Mouse (Mus musculus): ENCODE measurements around the gene Zfhx3. TPM values are rescaled to one million over a fixed set of nuclear protein-coding genes. Genes with fewer than 3 reads are reported as not detected.
A peak's percentile ranks its signal among the peaks of the same experiment; 100 is the strongest.

Gene Zfhx3
- polyA plus RNA-seq, 1 experiment from 2014 or later, result 32.2 TPM

GRCm38 (mm10) chr8:108245575-108245974, 303.1 kb downstream of the Zfhx3 start:
- H3K4me3 ChIP-seq (ENCODE audit: low read depth, low read length), result no peak overlapping the region
- peak overlapping the region; percentile 40 for H3K4me2 ChIP-seq (ENCODE audit: low read depth, low read length)
- H3K27ac ChIP-seq (ENCODE audit: low read depth, low read length), result peak overlapping the region; percentile 78
- WGBS, result 16% methylated on average over 8 of the region's 8 CpGs
- 0 out of 2 replicates have a peak overlapping the region, but pooled peaks have one; percentile 16 for H3K9ac ChIP-seq (replicated peaks; ENCODE audit: low read depth, low read length)
- no peak for ATAC-seq (ENCODE audit: low read depth)
- H3K36me3 ChIP-seq (ENCODE audit: control insufficient read depth, insufficient read depth, low read length), result no peaks in the 10 kb centered on the region
- no peaks in the 10 kb centered on the region for H3K27me3 ChIP-seq (ENCODE audit: control insufficient read depth, insufficient read depth, low read length)
- peaks cover 16% of the 10 kb centered on the region; the same call in 1 of the 2 replicates for H3K4me1 ChIP-seq (ENCODE audit: control insufficient read depth, insufficient read depth, low read length)
- no peaks in the 10 kb centered on the region for H3K9me3 ChIP-seq (ENCODE audit: control insufficient read depth, low read length)

- peaks cover 16% of the 10 kb centered on the region; the same call in 1 of the 2 replicates for H3K4me1 ChIP-seq (ENCODE audit: control insufficient read depth, insufficient read depth, low read length)
- H3K27me3 ChIP-seq (ENCODE audit: control insufficient read depth, insufficient read depth, low read length), result no peaks in the 10 kb centered on the region
- peak overlapping the region; percentile 18 for H3K9ac ChIP-seq (replicated peaks; ENCODE audit: low read depth, low read length)
- WGBS, result 17% methylated on average over 22 of the region's 22 CpGs
- ATAC-seq (ENCODE audit: low read depth), result no peak
- H3K9me3 ChIP-seq (ENCODE audit: control insufficient read depth, low read length), result no peaks in the 10 kb centered on the region
- H3K27ac ChIP-seq (ENCODE audit: low read depth, low read length), result peak overlapping the region; percentile 78
- H3K4me3 ChIP-seq (ENCODE audit: low read depth, low read length), result no peak overlapping the region
- no peaks in the 10 kb centered on the region for H3K36me3 ChIP-seq (ENCODE audit: control insufficient read depth, insufficient read depth, low read length)
- H3K4me2 ChIP-seq (ENCODE audit: low read depth, low read length), result peak overlapping the region; percentile 21; the same call in 1 of the 2 replicates
These were observed 303.8 kb downstream of the Zfhx3 start for GRCm38 (mm10) chr8:108246035-108246933.

- Histone ChIP-seq H3K36me3 (ENCODE audit: control insufficient read depth, insufficient read depth, low read length) (no peaks in the 10 kb centered on the region), H3K9ac (replicated peaks; ENCODE audit: low read depth, low read length) (peak overlapping the region; percentile 18; the same call in 1 of the 2 replicates), H3K4me3 (ENCODE audit: low read depth, low read length) (no peak overlapping the region), H3K4me1 (ENCODE audit: control insufficient read depth, insufficient read depth, low read length) (peaks cover 16% of the 10 kb centered on the region; the same call in 1 of the 2 replicates), H3K9me3 (ENCODE audit: control insufficient read depth, low read length) (no peaks in the 10 kb centered on the region), H3K27me3 (ENCODE audit: control insufficient read depth, insufficient read depth, low read length) (no peaks in the 10 kb centered on the region), H3K27ac (ENCODE audit: low read depth, low read length) (peak overlapping the region; percentile 78), H3K4me2 (ENCODE audit: low read depth, low read length) (0 out of 2 replicates have a peak overlapping the region, but pooled peaks have one; percentile 21)
- no peak for ATAC-seq (ENCODE audit: low read depth)
- 32% methylated on average over 7 of the region's 7 CpGs for WGBS
These were observed 304.5 kb downstream of the Zfhx3 start for GRCm38 (mm10) chr8:108246934-108247417.

GRCm38 (mm10) chr8:108264593-108265160, 322.2 kb downstream of the Zfhx3 start:
- Histone ChIP-seq H3K4me2 (ENCODE audit: low read depth, low read length) (no peak overlapping the region), H3K9ac (replicated peaks; ENCODE audit: low read depth, low read length) (no peak overlapping the region), H3K9me3 (ENCODE audit: control insufficient read depth, low read length) (no peaks in the 10 kb centered on the region), H3K4me3 (ENCODE audit: low read depth, low read length) (no peak overlapping the region), H3K4me1 (ENCODE audit: control insufficient read depth, insufficient read depth, low read length) (peaks cover 3% of the 10 kb centered on the region; the same call in 1 of the 2 replicates), H3K27ac (ENCODE audit: low read depth, low read length) (no peak overlapping the region; the same call in 1 of the 2 replicates), H3K27me3 (ENCODE audit: control insufficient read depth, insufficient read depth, low read length) (no peaks in the 10 kb centered on the region), H3K36me3 (ENCODE audit: control insufficient read depth, insufficient read depth, low read length) (no peaks in the 10 kb centered on the region)
- WGBS, result 31% methylated on average over 11 of the region's 11 CpGs
- no peak for ATAC-seq (ENCODE audit: low read depth)

GRCm38 (mm10) chr8:108277960-108278359, 335.5 kb downstream of the Zfhx3 start:
- Histone ChIP-seq H3K27ac (ENCODE audit: low read depth, low read length) (no peak overlapping the region), H3K4me3 (ENCODE audit: low read depth, low read length) (no peak overlapping the region), H3K27me3 (ENCODE audit: control insufficient read depth, insufficient read depth, low read length) (no peaks in the 10 kb centered on the region), H3K9ac (replicated peaks; ENCODE audit: low read depth, low read length) (no peak overlapping the region), H3K9me3 (ENCODE audit: control insufficient read depth, low read length) (no peaks in the 10 kb centered on the region), H3K4me2 (ENCODE audit: low read depth, low read length) (no peak overlapping the region), H3K4me1 (ENCODE audit: control insufficient read depth, insufficient read depth, low read length) (no peaks in the 10 kb centered on the region), H3K36me3 (ENCODE audit: control insufficient read depth, insufficient read depth, low read length) (no peaks in the 10 kb centered on the region)
- WGBS, result 97% methylated on average over 2 of the region's 2 CpGs
- ATAC-seq (ENCODE audit: low read depth), result no peak

- Histone ChIP-seq H3K9me3 (ENCODE audit: control insufficient read depth, low read length) (no peaks in the 10 kb centered on the region), H3K9ac (replicated peaks; ENCODE audit: low read depth, low read length) (no peak overlapping the region), H3K36me3 (ENCODE audit: control insufficient read depth, insufficient read depth, low read length) (no peaks in the 10 kb centered on the region), H3K4me2 (ENCODE audit: low read depth, low read length) (no peak overlapping the region), H3K4me3 (ENCODE audit: low read depth, low read length) (no peak overlapping the region), H3K27ac (ENCODE audit: low read depth, low read length) (peak overlapping the region; percentile 34; the same call in 1 of the 2 replicates), H3K27me3 (ENCODE audit: control insufficient read depth, insufficient read depth, low read length) (no peaks in the 10 kb centered on the region), H3K4me1 (ENCODE audit: control insufficient read depth, insufficient read depth, low read length) (no peaks in the 10 kb centered on the region)
- WGBS, result 54% methylated on average over 12 of the region's 12 CpGs
- ATAC-seq (ENCODE audit: low read depth), result no peak
These were observed 339.5 kb downstream of the Zfhx3 start for GRCm38 (mm10) chr8:108281981-108282380.

- Histone ChIP-seq H3K36me3 (ENCODE audit: control insufficient read depth, insufficient read depth, low read length) (no peaks in the 10 kb centered on the region), H3K27ac (ENCODE audit: low read depth, low read length) (no peak overlapping the region), H3K4me2 (ENCODE audit: low read depth, low read length) (no peak overlapping the region), H3K4me3 (ENCODE audit: low read depth, low read length) (no peak overlapping the region), H3K27me3 (ENCODE audit: control insufficient read depth, insufficient read depth, low read length) (no peaks in the 10 kb centered on the region), H3K9me3 (ENCODE audit: control insufficient read depth, low read length) (no peaks in the 10 kb centered on the region), H3K9ac (replicated peaks; ENCODE audit: low read depth, low read length) (no peak overlapping the region), H3K4me1 (ENCODE audit: control insufficient read depth, insufficient read depth, low read length) (no peaks in the 10 kb centered on the region)
- 68% methylated on average over 5 of the region's 5 CpGs for WGBS
- no peak for ATAC-seq (ENCODE audit: low read depth)
These were observed 343.7 kb downstream of the Zfhx3 start for GRCm38 (mm10) chr8:108286117-108286516.

GRCm38 (mm10) chr8:108300964-108301615, 358.6 kb downstream of the Zfhx3 start:
- Histone ChIP-seq H3K27me3 (ENCODE audit: control insufficient read depth, insufficient read depth, low read length) (no peaks in the 10 kb centered on the region), H3K4me1 (ENCODE audit: control insufficient read depth, insufficient read depth, low read length) (no peaks in the 10 kb centered on the region), H3K9me3 (ENCODE audit: control insufficient read depth, low read length) (no peaks in the 10 kb centered on the region), H3K36me3 (ENCODE audit: control insufficient read depth, insufficient read depth, low read length) (no peaks in the 10 kb centered on the region), H3K27ac (ENCODE audit: low read depth, low read length) (no peak overlapping the region), H3K4me3 (ENCODE audit: low read depth, low read length) (no peak overlapping the region), H3K4me2 (ENCODE audit: low read depth, low read length) (no peak overlapping the region), H3K9ac (replicated peaks; ENCODE audit: low read depth, low read length) (no peak overlapping the region)
- WGBS, result 40% methylated on average over 9 of the region's 9 CpGs
- no peak for ATAC-seq (ENCODE audit: low read depth)

Data from neural tube, embryonic 14.5 days (tissue).